Mouse (Mus musculus) CH12.LX (cell line): Measurements from ENCODE around the gene Necab2. TPM values are rescaled to one million over a fixed set of nuclear protein-coding genes. Genes with fewer than 3 reads are reported as not detected.

ENCODE experiments used
- DNase-seq: peaks from one replicate; pipeline ENCODE4 v3.0.0-alpha.2; 2013; ENCODE audit errors: extremely low read depth
- H3K27ac ChIP-seq: 2 replicates; pipeline ENCODE4 v1.5.1; 2012; ENCODE audit warnings: low read depth, mild to moderate bottlenecking, control low read depth, moderate library complexity; ENCODE audit not compliant: insufficient read depth
- H3K27me3 ChIP-seq: replicated peaks from 2 replicates; pipeline ENCODE3; 2012; ENCODE audit warnings: inconsistent platforms
- H3K36me3 ChIP-seq, 2 experiments: replicated peaks in 1 of 2; 2 replicates each; pipeline versions ENCODE3 to v1.6.1; 2012; ENCODE audit warnings: inconsistent platforms in 1 of 2, low read length in 1 of 2, mild to moderate bottlenecking in 1 of 2, mixed read lengths in 1 of 2, moderate library complexity in 1 of 2; ENCODE audit not compliant: control insufficient read depth in 1 of 2, insufficient read depth in 1 of 2
- H3K4me1 ChIP-seq, 2 experiments: 2 replicates each; pipeline ENCODE4 v1.6.1; 2012; ENCODE audit warnings: inconsistent platforms in 1 of 2, moderate library complexity in 1 of 2; ENCODE audit not compliant: insufficient read depth in 2 of 2, control insufficient read depth in 1 of 2
- H3K4me2 ChIP-seq: 2 replicates; pipeline ENCODE4 v1.6.1; 2012; ENCODE audit warnings: low read depth, mild to moderate bottlenecking, control low read depth; ENCODE audit not compliant: poor library complexity, insufficient read depth, severe bottlenecking
- H3K4me3 ChIP-seq, 3 experiments: fragments of 150-350 bp in 1 of 3; sonication (generic) in 1 of 3; replicated peaks in 1 of 3; 2 replicates each; pipeline versions ENCODE3 to v1.5.1; 2011 to 2012; ENCODE audit warnings: low read depth in 2 of 3, low read length in 2 of 3, mild to moderate bottlenecking in 2 of 3, moderate library complexity in 2 of 3, control low read depth in 1 of 3, improper control_type of control experiment in 1 of 3, inconsistent platforms in 1 of 3, mixed read lengths in 1 of 3; ENCODE audit not compliant: poor library complexity in 1 of 3
- H3K79me2 ChIP-seq: replicated peaks from 2 replicates; pipeline ENCODE4 v1.6.1; 2012; ENCODE audit warnings: mild to moderate bottlenecking, moderate library complexity; ENCODE audit not compliant: control insufficient read depth, poor library complexity, insufficient read depth, severe bottlenecking; ENCODE audit errors: extremely low read depth
- H3K9ac ChIP-seq: 2 replicates; pipeline ENCODE4 v1.6.1; 2012; ENCODE audit warnings: low read depth, mild to moderate bottlenecking, control low read depth, moderate library complexity; ENCODE audit not compliant: insufficient read depth
- H3K9me3 ChIP-seq: replicated peaks from 2 replicates; pipeline ENCODE3; 2012; ENCODE audit warnings: low read length, inconsistent platforms, mixed read lengths
- BHLHE40 ChIP-seq: IDR thresholded peaks from 2 replicates; pipeline ENCODE4 v1.6.1; 2011; ENCODE audit warnings: mild to moderate bottlenecking, low read depth, low read length, improper control_type of control experiment
- CTCF ChIP-seq, 2 experiments: IDR thresholded peaks in 1 of 2; conservative IDR thresholded peaks in 1 of 2; 2 replicates each; pipeline ENCODE4 v1.5.1; 2011 to 2012; ENCODE audit warnings: low read depth in 2 of 2, low read length in 2 of 2, improper control_type of control experiment in 1 of 2, inconsistent platforms in 1 of 2, mild to moderate bottlenecking in 1 of 2, moderate library complexity in 1 of 2
- ELF1 ChIP-seq: IDR thresholded peaks from 2 replicates; pipeline ENCODE4 v1.6.1; 2014; ENCODE audit warnings: low read depth, mild to moderate bottlenecking, inconsistent platforms, low read length, improper control_type of control experiment
- EP300 ChIP-seq: IDR thresholded peaks from 2 replicates; pipeline ENCODE4 v1.6.1; 2011; ENCODE audit warnings: low read length, improper control_type of control experiment
- ETS1 ChIP-seq: conservative IDR thresholded peaks from 2 replicates; pipeline ENCODE4 v1.6.1; 2012; ENCODE audit warnings: low read depth, mild to moderate bottlenecking, inconsistent platforms, low read length, improper control_type of control experiment, moderate library complexity
- IRF4 ChIP-seq: IDR thresholded peaks from 2 replicates; pipeline ENCODE4 v1.6.1; 2014; ENCODE audit warnings: low read depth, mild to moderate bottlenecking, inconsistent platforms, low read length, improper control_type of control experiment
- JUN ChIP-seq: IDR thresholded peaks from 2 replicates; pipeline ENCODE4 v1.6.1; 2011; ENCODE audit warnings: low read depth, mild to moderate bottlenecking, low read length, improper control_type of control experiment, moderate library complexity; ENCODE audit not compliant: insufficient read depth
- JUND ChIP-seq: conservative IDR thresholded peaks from 2 replicates; pipeline ENCODE4 v1.6.1; 2011; ENCODE audit warnings: low read depth, low read length, improper control_type of control experiment
- KAT2A ChIP-seq: IDR thresholded peaks from 2 replicates; pipeline ENCODE4 v1.6.1; 2012; ENCODE audit warnings: low read length, improper control_type of control experiment, inconsistent platforms; ENCODE audit not compliant: insufficient replicate concordance
- MAFK ChIP-seq: IDR thresholded peaks from 2 replicates; pipeline ENCODE4 v1.6.1; 2011; ENCODE audit warnings: low read length, improper control_type of control experiment; ENCODE audit not compliant: insufficient replicate concordance
- MAZ ChIP-seq: IDR thresholded peaks from 2 replicates; pipeline ENCODE4 v1.6.1; 2012; ENCODE audit warnings: low read depth, mild to moderate bottlenecking, inconsistent platforms, low read length, improper control_type of control experiment, moderate library complexity
- MEF2A ChIP-seq: IDR thresholded peaks from 2 replicates; pipeline ENCODE4 v1.6.1; 2014; ENCODE audit warnings: low read depth, mild to moderate bottlenecking, inconsistent platforms, low read length, improper control_type of control experiment, borderline replicate concordance
- MXI1 ChIP-seq: IDR thresholded peaks from 2 replicates; pipeline ENCODE4 v1.6.1; 2011; ENCODE audit warnings: mild to moderate bottlenecking, low read depth, low read length, improper control_type of control experiment
- MYC ChIP-seq: IDR thresholded peaks from 2 replicates; pipeline ENCODE4 v1.6.1; 2011; ENCODE audit warnings: low read depth, mild to moderate bottlenecking, improper control_type of control experiment, low read length
- NELFE ChIP-seq: IDR thresholded peaks from 2 replicates; pipeline ENCODE4 v1.6.1; 2011; ENCODE audit warnings: low read depth, low read length, improper control_type of control experiment
- NRF1 ChIP-seq: IDR thresholded peaks from 2 replicates; pipeline ENCODE4 v1.6.1; 2014; ENCODE audit warnings: low read depth, mild to moderate bottlenecking, inconsistent platforms, low read length, improper control_type of control experiment, moderate library complexity
- SIN3A ChIP-seq: IDR thresholded peaks from 2 replicates; pipeline ENCODE4 v1.6.1; 2012; ENCODE audit warnings: low read length, improper control_type of control experiment, inconsistent platforms
- TBP ChIP-seq: conservative IDR thresholded peaks from 2 replicates; pipeline ENCODE4 v1.6.1; 2011; ENCODE audit warnings: low read depth, low read length, improper control_type of control experiment
- UBTF ChIP-seq: IDR thresholded peaks from 2 replicates; pipeline ENCODE4 v1.6.1; 2012; ENCODE audit warnings: low read depth, mild to moderate bottlenecking, inconsistent platforms, low read length, improper control_type of control experiment, moderate library complexity
- ZC3H11A ChIP-seq: IDR thresholded peaks from 2 replicates; pipeline ENCODE4 v1.6.1; 2012; ENCODE audit warnings: low read depth, mild to moderate bottlenecking, inconsistent platforms, low read length, improper control_type of control experiment
- ZKSCAN1 ChIP-seq: IDR thresholded peaks from 2 replicates; pipeline ENCODE4 v1.6.1; 2012; ENCODE audit warnings: low read depth, inconsistent platforms, low read length, improper control_type of control experiment, borderline replicate concordance
- ZMIZ1 ChIP-seq: IDR thresholded peaks from 2 replicates; pipeline ENCODE4 v1.6.1; 2012; ENCODE audit warnings: low read depth, mild to moderate bottlenecking, inconsistent platforms, low read length, improper control_type of control experiment
- ZNF384 ChIP-seq: IDR thresholded peaks from 2 replicates; pipeline ENCODE4 v1.6.1; 2012; ENCODE audit warnings: low read depth, low read length, improper control_type of control experiment, inconsistent platforms
- dilution Hi-C: fragments of 300-500 bp; cut with MboI; formaldehyde crosslinking; loops from 2 replicates; pipeline ENCODE4 v1.14.3; 2020; ENCODE audit warnings: low sequenced_read_pairs; ENCODE audit not compliant: extremely low pct_unique_long_range_greater_than_20kb, extremely low pct_ligation_motif_present
- in situ Hi-C: fragments of 300-500 bp; cut with MboI; formaldehyde crosslinking; loops from 3 replicates; pipeline ENCODE4 v1.14.3; 2019; ENCODE audit warnings: low sequenced_read_pairs, low pct_ligation_motif_present, low pct_unique_long_range_greater_than_20kb, mixed read lengths
- polyA plus RNA-seq: library from polyadenylated mRNA; unstranded; fragments of >175 nt; gene quantifications from 2 replicates; pipeline ENCODE4 v1.2.1, GENCODE M21; 2012; ENCODE audit warnings: low read depth; ENCODE audit not compliant: insufficient read length
- total RNA-seq, 2 experiments: library from RNA; depleted of rRNA; stranded (reverse); fragments of 300-350 nt in 1 of 2; fragments of >200 nt in 1 of 2; gene quantifications; 2 replicates each; pipeline ENCODE4 v1.2.3; 2012 to 2014

The Necab2 gene
- total and polyA plus RNA-seq, 3 experiments: not detected

DNA sequence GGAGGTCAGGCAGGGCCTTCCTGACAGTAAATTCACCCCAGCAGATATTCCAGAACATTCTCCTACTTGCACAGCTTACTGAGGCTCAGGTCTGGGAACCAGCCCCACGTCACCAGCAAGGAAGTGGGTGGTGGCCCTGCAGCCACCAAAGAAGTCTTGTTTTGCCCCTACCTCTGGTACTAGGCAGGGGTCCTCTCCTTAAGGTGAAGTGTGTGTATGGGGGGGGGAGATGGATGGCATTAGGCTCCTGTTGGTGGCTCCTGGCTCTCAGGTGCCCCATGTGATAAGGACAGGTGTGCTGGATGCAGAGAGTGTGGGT lies 5.6 kb upstream of the Necab2 start:
- Histone ChIP-seq H3K27ac (no peak overlapping the region), H3K4me1 (peaks cover 16 to 45% of the 10 kb centered on the region in 2 experiments), H3K9ac (no peak overlapping the region), H3K36me3 (peaks cover 12 to 48% of the 10 kb centered on the region in 2 experiments), H3K4me3 (no peak overlapping the region), H3K9me3 (no peaks in the 10 kb centered on the region), H3K79me2 (no peaks in the 10 kb centered on the region), H3K27me3 (no peaks in the 10 kb centered on the region), H3K4me2 (no peak overlapping the region)
- no peak for DNase-seq
- in situ Hi-C loops: no loop called here
- dilution Hi-C loops: no loop called here
- TF ChIP-seq UBTF (no peak), EP300 (no peak), MAZ (no peak), NRF1 (no peak), CTCF (conservative IDR thresholded peaks at IDR 0.05 in 1 of 2, IDR thresholded peaks at IDR 0.05 in 1 of 2; ENCODE audit: low read depth in 2 of 2, low read length in 2 of 2) (no peak), ELF1 (no peak), ZMIZ1 (no peak), ZKSCAN1 (no peak), ETS1 (no peak), MAFK (no peak), ZC3H11A (no peak), BHLHE40 (no peak), KAT2A (no peak), TBP (no peak), IRF4 (no peak)

DNA sequence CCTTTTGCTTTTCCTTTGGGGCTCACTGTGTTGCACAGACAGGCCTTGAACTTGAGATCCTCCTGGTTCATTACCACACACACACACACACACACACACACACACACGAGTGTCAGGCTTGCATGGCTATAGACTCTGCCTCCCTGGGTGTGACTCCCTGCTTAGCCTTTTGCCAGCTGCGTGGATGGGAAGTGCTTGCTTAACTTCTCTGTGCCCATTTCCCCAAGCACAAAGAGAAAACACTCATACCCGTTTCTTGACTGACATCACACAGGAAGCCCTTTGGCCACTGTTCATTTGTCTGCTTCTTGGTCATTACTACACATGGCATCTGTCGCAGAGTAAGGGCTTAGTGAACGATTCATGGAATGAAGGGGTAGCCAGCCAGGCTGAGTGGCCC lies 4.5 kb upstream of the Necab2 start:
- TF ChIP-seq MAFK (no peak), NELFE (no peak), MYC (no peak), MXI1 (no peak), IRF4 (no peak), ZKSCAN1 (no peak), JUND (no peak), ZNF384 (no peak), EP300 (no peak), JUN (no peak), SIN3A (no peak), TBP (no peak), MEF2A (no peak), ELF1 (no peak)
- no peaks in the 10 kb centered on the region for H3K79me2 ChIP-seq
- H3K27me3 ChIP-seq: no peaks in the 10 kb centered on the region
- H3K27ac ChIP-seq: no peak overlapping the region
- H3K4me1 ChIP-seq: peaks cover 10 to 40% of the 10 kb centered on the region in 2 experiments
- no peak overlapping the region for H3K9ac ChIP-seq
- dilution Hi-C loops (no loop called here), in situ Hi-C loops (no loop called here)
- no peak overlapping the region for H3K4me2 ChIP-seq
- H3K9me3 ChIP-seq: no peaks in the 10 kb centered on the region
- no peak for DNase-seq
- H3K4me3 ChIP-seq: no peak overlapping the region
- H3K36me3 ChIP-seq: peaks cover 12 to 52% of the 10 kb centered on the region in 2 experiments
